Mouse (Mus musculus) hindbrain, embryonic 10.5 days (tissue): Measurements from ENCODE around the gene Gstm2. TPM values are rescaled to one million over a fixed set of nuclear protein-coding genes. Genes with fewer than 3 reads are reported as not detected.

ENCODE experiments used
- polyA plus RNA-seq: library from polyadenylated mRNA; unstranded; fragments of >200 nt; fragmentation: Nextera tagmentation; extraction: Ambion mirVana; gene quantifications from 2 replicates; pipeline ENCODE4 v1.2.1, GENCODE M21; 2016

Gstm2 gene
- polyA plus RNA-seq, 1 experiment from 2014 or later: 25.7 TPM

Other genes with a start within 250 kb of the Gstm2 start
- gene Csf1, start 226.0 kb downstream of the Gstm2 start, polyA plus RNA-seq: 7.2 TPM in 2 replicates
- gene Eps8l3, start 109.2 kb downstream of the Gstm2 start, polyA plus RNA-seq: not detected in 2 replicates
- 219 and 233 TPM in 2 replicates for gene Gstm5, start 90.6 kb downstream of the Gstm2 start, polyA plus RNA-seq
- 19.3 and 49.5 TPM in 2 replicates for gene Gstm7, start 54.6 kb downstream of the Gstm2 start, polyA plus RNA-seq
- gene Gstm6, start 42.7 kb downstream of the Gstm2 start, polyA plus RNA-seq: 10.8 and 10.9 TPM in 2 replicates
- not detected in 2 replicates for gene Gstm3, start 17.2 kb downstream of the Gstm2 start, polyA plus RNA-seq
- 38.6 and 44.4 TPM in 2 replicates for gene Gstm1, start 31.5 kb upstream of the Gstm2 start, polyA plus RNA-seq
- gene Gstm4, start 58.4 kb upstream of the Gstm2 start, polyA plus RNA-seq: 12.8 and 13.9 TPM in 2 replicates
- gene Ampd2, start 100.2 kb upstream of the Gstm2 start, polyA plus RNA-seq: 53.3 and 58.7 TPM in 2 replicates
- 0.46 and 0.81 TPM in 2 replicates for gene Gnat2, start 106.3 kb upstream of the Gstm2 start, polyA plus RNA-seq
- 178 and 201 TPM in 2 replicates for gene Gnai3, start 159.7 kb upstream of the Gstm2 start, polyA plus RNA-seq
- 0.95 and 1.4 TPM in 2 replicates for gene Gpr61, start 168.4 kb upstream of the Gstm2 start, polyA plus RNA-seq
- 5.8 and 6.2 TPM in 2 replicates for gene Amigo1, start 199.9 kb upstream of the Gstm2 start, polyA plus RNA-seq
- gene Cyb561d1, start 214.8 kb upstream of the Gstm2 start, polyA plus RNA-seq: 5.2 TPM in 2 replicates
- gene Atxn7l2, start 224.5 kb upstream of the Gstm2 start, polyA plus RNA-seq: 24.2 and 26.8 TPM in 2 replicates
- gene Sypl2, start 240.2 kb upstream of the Gstm2 start, polyA plus RNA-seq: 1.0 TPM in 2 replicates